Mouse (Mus musculus) layer of hippocampus, adult 9-10 months (tissue): ENCODE measurements around the gene Zfp422.
"Not testable (repeated sequence)": the region's sequence is repeated elsewhere in the genome, so short reads cannot be mapped to it uniquely, and the experiment has no call there.

Source experiments
- DNase-seq: peaks from one replicate; pipeline ENCODE4 v3.0.0; 2022; ENCODE audit warnings: low spot score

Zfp422 gene

GRCm38 (mm10) chr6:116649811-116650210 lies 21.0 kb upstream of the Zfp422 start:
- no peak for DNase-seq

- no peak for DNase-seq
These were observed 19.0 kb upstream of the Zfp422 start for GRCm38 (mm10) chr6:116647763-116648162.

GRCm38 (mm10) chr6:116644335-116644734 lies 15.5 kb upstream of the Zfp422 start:
- DNase-seq, result no peak

- DNase-seq, result no peak
These were observed 15.1 kb upstream of the Zfp422 start for GRCm38 (mm10) chr6:116643881-116644280.

- no peak for DNase-seq
These were observed 14.1 kb upstream of the Zfp422 start for GRCm38 (mm10) chr6:116642942-116643341.

GRCm38 (mm10) chr6:116639663-116640062 lies 10.9 kb upstream of the Zfp422 start:
- DNase-seq, result no peak

- DNase-seq, result no peak
These were observed 10.1 kb upstream of the Zfp422 start for GRCm38 (mm10) chr6:116638871-116639270.

GRCm38 (mm10) chr6:116637496-116637895 lies 8.7 kb upstream of the Zfp422 start:
- DNase-seq, result no peak

GRCm38 (mm10) chr6:116636581-116637235 lies 7.9 kb upstream of the Zfp422 start:
- DNase-seq, result no peak

- no peak for DNase-seq
These were observed 6.7 kb upstream of the Zfp422 start for GRCm38 (mm10) chr6:116635251-116636180.

- no peak for DNase-seq
These were observed 5.2 kb upstream of the Zfp422 start for GRCm38 (mm10) chr6:116633741-116634695.

GRCm38 (mm10) chr6:116632129-116632528 lies 3.3 kb upstream of the Zfp422 start:
- peak; percentile 55 for DNase-seq

- DNase-seq, result no peak
These were observed 967 bp upstream of the Zfp422 start for GRCm38 (mm10) chr6:116629766-116630165.

GRCm38 (mm10) chr6:116628095-116628494 lies 704 bp downstream of the Zfp422 start:
- no peak for DNase-seq

- not testable (repeated sequence) for DNase-seq
These were observed 2.4 kb downstream of the Zfp422 start for GRCm38 (mm10) chr6:116626417-116626816.

- DNase-seq, result no peak
These were observed 7.3 kb downstream of the Zfp422 start for GRCm38 (mm10) chr6:116621318-116622023.

GRCm38 (mm10) chr6:116618073-116618472 lies 10.7 kb downstream of the Zfp422 start:
- no peak for DNase-seq

GRCm38 (mm10) chr6:116615719-116616118 lies 13.1 kb downstream of the Zfp422 start:
- DNase-seq, result no peak

GRCm38 (mm10) chr6:116607230-116607629 lies 21.6 kb downstream of the Zfp422 start:
- no peak for DNase-seq

- DNase-seq, result not testable (repeated sequence)
These were observed 27.8 kb downstream of the Zfp422 start for GRCm38 (mm10) chr6:116600969-116601368.

GRCm38 (mm10) chr6:116584095-116584494 lies 44.7 kb downstream of the Zfp422 start, which contains the start of gene Olfr215:
Olfr215 (minus strand) TSS chr6:116584195.
- no peak for DNase-seq
